Mouse (Mus musculus): Measurements from ENCODE around the gene Lrig1.

- no peak for TF ChIP-seq CTCF (IDR thresholded peaks at IDR 0.05; ENCODE audit: control insufficient read depth, insufficient read depth, low read length)
- no peak for TF ChIP-seq POLR2A (IDR thresholded peaks at IDR 0.05; ENCODE audit: borderline replicate concordance, control insufficient read depth, low read depth, low read length)
Measured at GRCm38 (mm10) chr6:94729847-94730246, 29.9 kb upstream of the Lrig1 start.

Measured in bone marrow, adult 2 months (tissue).